Mouse (Mus musculus): ENCODE measurements around the gene Prkn. TPM values are rescaled to one million over a fixed set of nuclear protein-coding genes. Genes with fewer than 3 reads are reported as not detected.

The Prkn gene
- polyA plus RNA-seq, 1 experiment: 0.58 TPM

DNA sequence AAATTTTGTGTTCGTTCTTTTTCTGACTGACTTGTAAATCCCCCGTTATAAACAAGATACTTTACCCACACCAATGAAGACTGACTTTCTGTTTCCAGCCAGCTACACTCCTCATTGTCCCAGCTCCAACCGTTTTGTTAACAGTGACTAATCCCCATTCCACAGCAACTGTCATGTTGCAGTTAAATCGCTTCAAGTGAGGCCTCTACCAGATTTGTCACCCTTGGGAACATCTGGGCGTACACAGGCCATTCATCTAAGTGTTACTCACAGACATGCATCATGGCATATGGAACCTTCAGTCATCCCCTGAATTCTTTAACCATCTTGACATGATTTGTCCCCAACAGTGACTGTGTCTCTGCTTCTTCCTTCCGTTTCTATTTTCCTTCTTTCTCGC is 669.9 kb downstream of the Prkn start:
- H3K4me1 ChIP-seq (ENCODE audit: control insufficient read depth, insufficient read depth, insufficient read length, low read length): no peaks in the 10 kb centered on the region
- H3K4me3 ChIP-seq (ENCODE audit: low read depth, low read length): no peak overlapping the region
- TF ChIP-seq CTCF (IDR thresholded peaks at IDR 0.05; ENCODE audit: extremely low read depth, insufficient read length, insufficient replicate concordance, low read depth, low read length): no peak
- TF ChIP-seq POLR2A (IDR thresholded peaks at IDR 0.05; ENCODE audit: low read depth, low read length): no peak
- H3K27ac ChIP-seq (ENCODE audit: insufficient read depth, low read depth, low read length): no peak overlapping the region
- no peaks in the 10 kb centered on the region for H3K36me3 ChIP-seq (ENCODE audit: control insufficient read depth, insufficient read depth, low read length)
- no peaks in the 10 kb centered on the region for H3K27me3 ChIP-seq (ENCODE audit: control insufficient read depth, insufficient read depth, low read length)
- WGBS: 77% methylated on average over 7 of the region's 7 CpGs

DNA sequence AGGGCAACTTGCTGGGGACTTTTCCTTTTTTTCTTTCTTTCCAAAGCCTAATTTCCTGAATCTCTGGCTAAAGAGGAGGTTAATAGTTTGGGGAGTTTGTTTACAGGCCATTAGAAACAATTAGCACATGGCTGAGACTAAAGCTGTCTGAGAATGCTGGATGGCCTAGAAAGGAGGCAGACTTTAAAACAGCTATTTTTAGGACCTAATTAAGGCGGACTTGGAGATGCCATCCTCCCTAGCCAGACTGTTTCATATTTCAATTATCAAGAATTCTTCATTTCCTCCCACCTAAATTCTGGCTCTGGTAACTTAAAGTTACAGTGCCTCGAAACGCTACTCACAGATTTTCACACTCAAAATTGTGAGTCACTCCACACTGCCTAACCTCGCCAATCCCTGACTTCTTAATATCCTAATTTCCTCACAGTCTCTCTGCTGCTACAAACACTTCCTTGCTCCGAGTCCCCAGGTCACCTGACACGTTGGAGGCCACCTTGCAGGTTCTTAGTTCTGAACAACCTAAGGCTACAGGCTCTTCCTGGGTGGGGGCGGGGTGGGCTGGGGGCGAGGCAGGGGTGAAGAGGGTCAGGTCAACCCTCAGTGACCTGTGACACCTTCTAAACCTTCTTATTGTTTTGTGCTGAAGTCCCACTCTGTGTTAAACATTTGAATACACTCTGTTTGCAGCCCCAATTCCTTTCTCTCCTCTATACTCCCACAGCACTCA is 674.0 kb downstream of the Prkn start:
- TF ChIP-seq POLR2A (IDR thresholded peaks at IDR 0.05; ENCODE audit: low read depth, low read length) (no peak), CTCF (IDR thresholded peaks at IDR 0.05; ENCODE audit: extremely low read depth, insufficient read length, insufficient replicate concordance, low read depth, low read length) (no peak)
- WGBS: 34% methylated on average over 8 of the region's 8 CpGs
- Histone ChIP-seq H3K4me3 (ENCODE audit: low read depth, low read length) (no peak overlapping the region), H3K36me3 (ENCODE audit: control insufficient read depth, insufficient read depth, low read length) (no peaks in the 10 kb centered on the region), H3K4me1 (ENCODE audit: control insufficient read depth, insufficient read depth, insufficient read length, low read length) (no peaks in the 10 kb centered on the region), H3K27ac (ENCODE audit: insufficient read depth, low read depth, low read length) (no peak overlapping the region), H3K27me3 (ENCODE audit: control insufficient read depth, insufficient read depth, low read length) (no peaks in the 10 kb centered on the region)

DNA sequence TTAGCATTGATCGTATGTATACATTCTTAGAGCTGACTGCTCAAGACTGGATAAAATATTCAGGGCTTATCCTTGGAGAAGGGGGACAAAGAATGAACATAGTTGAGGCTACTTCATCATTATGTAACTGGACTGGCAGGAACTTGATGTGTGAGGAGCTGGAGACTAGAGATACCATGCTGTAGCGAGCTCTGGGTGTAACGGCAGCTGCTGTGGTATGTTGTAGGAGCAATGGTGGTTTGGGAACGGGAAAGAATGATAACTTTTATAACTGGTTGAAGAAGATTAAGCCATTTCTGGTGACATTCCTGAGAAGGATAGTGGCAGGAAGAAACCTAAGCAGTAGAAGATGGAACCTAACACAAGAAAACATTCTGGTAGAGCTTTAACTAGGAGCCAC is 675.4 kb downstream of the Prkn start:
- Histone ChIP-seq H3K36me3 (ENCODE audit: control insufficient read depth, insufficient read depth, low read length) (no peaks in the 10 kb centered on the region), H3K4me1 (ENCODE audit: control insufficient read depth, insufficient read depth, insufficient read length, low read length) (no peaks in the 10 kb centered on the region), H3K4me3 (ENCODE audit: low read depth, low read length) (no peak overlapping the region), H3K27ac (ENCODE audit: insufficient read depth, low read depth, low read length) (no peak overlapping the region), H3K27me3 (ENCODE audit: control insufficient read depth, insufficient read depth, low read length) (no peaks in the 10 kb centered on the region)
- TF ChIP-seq CTCF (IDR thresholded peaks at IDR 0.05; ENCODE audit: extremely low read depth, insufficient read length, insufficient replicate concordance, low read depth, low read length) (no peak), POLR2A (IDR thresholded peaks at IDR 0.05; ENCODE audit: low read depth, low read length) (no peak)
- WGBS: 83% methylated on average over 4 of the region's 4 CpGs

DNA sequence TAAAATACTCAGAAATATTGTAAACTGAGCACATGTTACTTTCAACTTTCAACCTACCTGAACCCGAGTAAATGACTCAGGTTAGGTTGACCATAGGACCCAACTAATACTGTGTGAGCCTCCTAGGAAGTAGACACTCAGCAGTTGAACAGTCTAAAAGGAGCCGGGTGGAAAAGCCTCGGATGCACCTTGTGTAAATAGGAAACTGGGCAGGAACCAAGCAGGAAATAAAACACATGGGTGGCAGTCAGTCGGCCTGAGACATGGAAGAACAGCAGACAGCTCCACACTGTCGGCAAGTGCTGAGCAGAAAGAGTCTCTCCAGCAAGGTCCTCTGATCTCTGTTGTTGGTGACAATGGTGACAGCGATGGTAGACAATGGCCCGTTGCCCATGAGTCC is 676.0 kb downstream of the Prkn start:
- Histone ChIP-seq H3K4me1 (ENCODE audit: control insufficient read depth, insufficient read depth, insufficient read length, low read length) (no peaks in the 10 kb centered on the region), H3K4me3 (ENCODE audit: low read depth, low read length) (no peak overlapping the region), H3K36me3 (ENCODE audit: control insufficient read depth, insufficient read depth, low read length) (no peaks in the 10 kb centered on the region), H3K27ac (ENCODE audit: insufficient read depth, low read depth, low read length) (no peak overlapping the region), H3K27me3 (ENCODE audit: control insufficient read depth, insufficient read depth, low read length) (no peaks in the 10 kb centered on the region)
- no peak for TF ChIP-seq POLR2A (IDR thresholded peaks at IDR 0.05; ENCODE audit: low read depth, low read length)
- 73% methylated on average over 7 of the region's 7 CpGs for WGBS

DNA sequence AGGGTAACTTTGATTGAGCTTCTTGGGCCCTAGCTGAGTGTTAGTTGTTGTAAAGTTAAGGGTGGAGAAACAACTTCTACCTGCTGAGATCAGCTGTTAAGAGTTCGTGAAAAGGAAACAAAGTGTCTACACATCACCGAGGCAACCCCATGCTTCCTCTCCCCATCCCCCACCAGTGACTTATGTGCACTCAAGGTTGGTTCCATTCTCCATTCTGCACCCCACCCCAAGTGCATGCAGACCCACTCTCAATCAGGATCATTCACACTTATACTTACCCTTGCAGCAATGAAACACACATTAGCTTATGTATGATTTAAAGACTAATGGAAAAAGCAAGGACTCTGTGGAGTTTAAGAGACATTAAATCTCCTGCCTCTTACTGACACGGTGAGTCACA is 691.9 kb downstream of the Prkn start:
- no peaks in the 10 kb centered on the region for H3K4me1 ChIP-seq (ENCODE audit: control insufficient read depth, insufficient read depth, insufficient read length, low read length)
- H3K4me3 ChIP-seq (ENCODE audit: low read depth, low read length): no peak overlapping the region
- no peaks in the 10 kb centered on the region for H3K36me3 ChIP-seq (ENCODE audit: control insufficient read depth, insufficient read depth, low read length)
- H3K27ac ChIP-seq (ENCODE audit: insufficient read depth, low read depth, low read length): no peak overlapping the region
- H3K27me3 ChIP-seq (ENCODE audit: control insufficient read depth, insufficient read depth, low read length): no peaks in the 10 kb centered on the region
- WGBS: 45% methylated on average over 3 of the region's 3 CpGs
- TF ChIP-seq CTCF (IDR thresholded peaks at IDR 0.05; ENCODE audit: extremely low read depth, insufficient read length, insufficient replicate concordance, low read depth, low read length) (no peak), POLR2A (IDR thresholded peaks at IDR 0.05; ENCODE audit: low read depth, low read length) (no peak)

DNA sequence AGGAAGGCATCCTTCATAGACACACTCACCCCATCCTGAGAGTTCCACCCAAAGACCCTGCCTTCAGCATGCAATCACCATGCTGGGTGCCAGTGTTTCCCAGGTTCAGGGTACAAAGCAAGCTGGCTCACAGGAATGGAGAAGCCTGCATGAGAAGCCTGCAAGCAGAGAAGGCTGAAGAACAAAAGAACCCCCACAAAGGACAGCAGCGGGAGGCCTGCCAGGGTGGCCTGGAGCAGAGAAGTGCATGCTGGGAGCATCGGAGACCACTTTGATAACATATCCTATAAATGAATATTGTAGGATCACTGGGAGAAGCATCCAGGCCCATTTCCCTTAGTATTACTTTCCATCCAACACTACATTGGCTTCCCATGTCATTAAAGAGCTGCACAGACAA is 692.6 kb downstream of the Prkn start:
- Histone ChIP-seq H3K4me1 (ENCODE audit: control insufficient read depth, insufficient read depth, insufficient read length, low read length) (no peaks in the 10 kb centered on the region), H3K27ac (ENCODE audit: insufficient read depth, low read depth, low read length) (no peak overlapping the region), H3K27me3 (ENCODE audit: control insufficient read depth, insufficient read depth, low read length) (no peaks in the 10 kb centered on the region), H3K36me3 (ENCODE audit: control insufficient read depth, insufficient read depth, low read length) (no peaks in the 10 kb centered on the region), H3K4me3 (ENCODE audit: low read depth, low read length) (no peak overlapping the region)
- TF ChIP-seq CTCF (IDR thresholded peaks at IDR 0.05; ENCODE audit: extremely low read depth, insufficient read length, insufficient replicate concordance, low read depth, low read length) (no peak), POLR2A (IDR thresholded peaks at IDR 0.05; ENCODE audit: low read depth, low read length) (no peak)
- 48% methylated on average over 2 of the region's 2 CpGs for WGBS

DNA sequence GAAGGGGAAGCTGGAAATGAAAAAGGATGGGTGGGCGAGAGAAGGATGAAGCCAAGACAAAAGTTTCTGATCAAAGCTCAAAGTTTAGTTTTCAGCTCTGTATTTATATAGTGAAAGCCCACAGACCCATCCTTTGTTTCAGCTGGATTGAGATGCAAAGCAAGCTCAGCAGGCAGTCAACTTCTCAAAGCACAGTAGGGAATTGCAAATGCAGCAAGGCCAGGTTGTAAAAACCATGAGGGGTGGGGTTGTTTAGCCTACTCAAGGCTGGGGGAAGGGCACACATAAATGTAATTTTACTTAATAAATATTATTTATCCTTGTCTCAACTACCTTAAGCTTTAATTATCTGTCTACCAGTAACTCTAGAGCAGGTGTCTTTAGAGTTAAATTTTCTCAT is 693.7 kb downstream of the Prkn start:
- Histone ChIP-seq H3K36me3 (ENCODE audit: control insufficient read depth, insufficient read depth, low read length) (no peaks in the 10 kb centered on the region), H3K4me3 (ENCODE audit: low read depth, low read length) (no peak overlapping the region), H3K27me3 (ENCODE audit: control insufficient read depth, insufficient read depth, low read length) (no peaks in the 10 kb centered on the region; the same call in 1 of the 2 replicates), H3K27ac (ENCODE audit: insufficient read depth, low read depth, low read length) (no peak overlapping the region), H3K4me1 (ENCODE audit: control insufficient read depth, insufficient read depth, insufficient read length, low read length) (no peaks in the 10 kb centered on the region)
- TF ChIP-seq POLR2A (IDR thresholded peaks at IDR 0.05; ENCODE audit: low read depth, low read length): no peak
- no peak for TF ChIP-seq CTCF (IDR thresholded peaks at IDR 0.05; ENCODE audit: extremely low read depth, insufficient read length, insufficient replicate concordance, low read depth, low read length)
- 56% methylated on average over 1 of the region's 1 CpGs for WGBS

All from small intestine, adult 2 months (tissue).